Mouse (Mus musculus): ENCODE data around the gene Slc3a2. TPM values are rescaled to one million over a fixed set of nuclear protein-coding genes. Genes with fewer than 3 reads are reported as not detected.
"Not testable (repeated sequence)": the region's sequence is repeated elsewhere in the genome, so short reads cannot be mapped to it uniquely, and the experiment has no call there.

Gene Slc3a2
- 100 to 1,000 TPM; 147 to 155 (median 150) TPM for total RNA-seq (2022)

- DNase-seq (ENCODE audit: low spot score in 2 of 2): peak; percentile 90 to 97
Observed at GRCm38 (mm10) chr19:8722907-8723573, at the start of gene Slc3a2. Gene Slc3a2, minus strand, starts transcription at chr19:8723369.

GRCm38 (mm10) chr19:8770567-8771270 lies 47.5 kb upstream of the Slc3a2 start, which contains the start of gene Tmem223:
Gene Tmem223, plus strand, starts transcription at chr19:8770996.
- DNase-seq (ENCODE audit: low spot score in 2 of 2): peak; percentile 62 to 70

- DNase-seq (ENCODE audit: low spot score in 2 of 2): no peak
Observed at GRCm38 (mm10) chr19:8765562-8765961, 42.4 kb upstream of the Slc3a2 start.

GRCm38 (mm10) chr19:8763276-8763675 lies 40.1 kb upstream of the Slc3a2 start:
- DNase-seq (ENCODE audit: low spot score in 2 of 2): no peak

GRCm38 (mm10) chr19:8760757-8761156 lies 37.6 kb upstream of the Slc3a2 start:
- DNase-seq (ENCODE audit: low spot score in 2 of 2): no peak

- DNase-seq (ENCODE audit: low spot score in 2 of 2): no peak
Observed at GRCm38 (mm10) chr19:8758899-8759298, 35.7 kb upstream of the Slc3a2 start.

GRCm38 (mm10) chr19:8757471-8757998 lies 34.4 kb upstream of the Slc3a2 start:
- DNase-seq (ENCODE audit: low spot score in 2 of 2): no peak

- peak; percentile 81 to 93 for DNase-seq (ENCODE audit: low spot score in 2 of 2)
Observed at GRCm38 (mm10) chr19:8756635-8757387, 33.6 kb upstream of the Slc3a2 start, which contains the start of gene Nxf1. Gene Nxf1, plus strand, starts transcription at chr19:8757073.

- DNase-seq (ENCODE audit: low spot score in 2 of 2): no peak
Observed at GRCm38 (mm10) chr19:8755652-8756051, 32.5 kb upstream of the Slc3a2 start.

- DNase-seq (ENCODE audit: low spot score in 2 of 2): no peak
Observed at GRCm38 (mm10) chr19:8747368-8747767, 24.2 kb upstream of the Slc3a2 start.

GRCm38 (mm10) chr19:8745382-8745781 lies 22.2 kb upstream of the Slc3a2 start:
- no peak for DNase-seq (ENCODE audit: low spot score in 2 of 2)

- no peak for DNase-seq (ENCODE audit: low spot score in 2 of 2)
Observed at GRCm38 (mm10) chr19:8742176-8742575, 19.0 kb upstream of the Slc3a2 start.

- peak; percentile 93 to 97 for DNase-seq (ENCODE audit: low spot score in 2 of 2)
Observed at GRCm38 (mm10) chr19:8741243-8741869, 18.2 kb upstream of the Slc3a2 start, which contains the start of gene Stx5a. Gene Stx5a, plus strand, starts transcription at chr19:8741413.

GRCm38 (mm10) chr19:8740603-8741002 lies 17.4 kb upstream of the Slc3a2 start, which contains the start of gene 1700092M07Rik:
Gene 1700092M07Rik, plus strand, starts transcription at chr19:8740718.
- no peak for DNase-seq (ENCODE audit: low spot score in 2 of 2)

GRCm38 (mm10) chr19:8739646-8740045 lies 16.5 kb upstream of the Slc3a2 start:
- DNase-seq (ENCODE audit: low spot score in 2 of 2): no peak

- DNase-seq (ENCODE audit: low spot score in 2 of 2): no peak
Observed at GRCm38 (mm10) chr19:8738911-8739310, 15.7 kb upstream of the Slc3a2 start.

- no peak for DNase-seq (ENCODE audit: low spot score in 2 of 2)
Observed at GRCm38 (mm10) chr19:8736160-8736467, 12.9 kb upstream of the Slc3a2 start.

GRCm38 (mm10) chr19:8735389-8736159 lies 12.4 kb upstream of the Slc3a2 start, which contains the start of gene Wdr74:
Gene Wdr74, plus strand, starts transcription at chr19:8735827.
- peak; percentile 88 to 93 for DNase-seq (ENCODE audit: low spot score in 2 of 2)

- DNase-seq (ENCODE audit: low spot score in 2 of 2): no peak
Observed at GRCm38 (mm10) chr19:8734334-8734733, 11.2 kb upstream of the Slc3a2 start.

- DNase-seq (ENCODE audit: low spot score in 2 of 2): not testable (repeated sequence)
Observed at GRCm38 (mm10) chr19:8728335-8729099, 5.3 kb upstream of the Slc3a2 start.
